Mouse (Mus musculus): Measurements from ENCODE around the gene Snx29.

DNA sequence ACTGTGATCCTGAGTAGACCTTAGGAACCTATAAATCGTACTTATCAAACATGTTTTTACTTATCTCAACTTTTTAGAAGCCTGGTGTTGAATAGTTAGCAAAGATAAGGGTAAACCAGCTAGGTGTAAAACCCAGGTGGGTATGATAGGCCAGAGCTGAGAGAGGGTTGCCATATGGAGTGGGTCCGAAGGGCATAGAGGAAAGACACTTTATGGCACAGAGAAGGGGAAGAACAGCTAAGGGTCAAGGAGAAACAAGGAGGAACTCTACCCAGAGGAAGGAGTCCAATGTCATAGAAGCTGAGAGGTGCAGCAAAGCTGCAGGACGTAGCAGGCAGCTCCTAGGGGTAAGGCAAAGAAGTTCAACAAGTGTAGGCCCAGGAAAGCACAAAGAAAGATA is 244.9 kb downstream of the Snx29 start:
- TF ChIP-seq CTCF (IDR thresholded peaks at IDR 0.05) (no peak), EP300 (IDR thresholded peaks at IDR 0.05) (no peak)
